Mouse (Mus musculus) frontal cortex, adult 2 months (tissue): Measurements from ENCODE around the gene Tbc1d13. TPM values are rescaled to one million over a fixed set of nuclear protein-coding genes. Genes with fewer than 3 reads are reported as not detected.

Experiments
- DNase-seq, 2 experiments: peaks; one replicate each; pipeline ENCODE4 v3.0.0; 2022; ENCODE audit warnings: low spot score in 1 of 2; ENCODE audit errors: extremely low spot score in 1 of 2
- polyA plus RNA-seq: library from polyadenylated mRNA; depleted of rRNA; stranded (reverse); fragments of >200 nt; gene quantifications from 2 replicates; pipeline ENCODE4 v1.2.3, GENCODE M21; 2012; rRNA removed

Tbc1d13 gene
- 44.3 and 45.3 TPM in 2 replicates for polyA plus RNA-seq

DNA sequence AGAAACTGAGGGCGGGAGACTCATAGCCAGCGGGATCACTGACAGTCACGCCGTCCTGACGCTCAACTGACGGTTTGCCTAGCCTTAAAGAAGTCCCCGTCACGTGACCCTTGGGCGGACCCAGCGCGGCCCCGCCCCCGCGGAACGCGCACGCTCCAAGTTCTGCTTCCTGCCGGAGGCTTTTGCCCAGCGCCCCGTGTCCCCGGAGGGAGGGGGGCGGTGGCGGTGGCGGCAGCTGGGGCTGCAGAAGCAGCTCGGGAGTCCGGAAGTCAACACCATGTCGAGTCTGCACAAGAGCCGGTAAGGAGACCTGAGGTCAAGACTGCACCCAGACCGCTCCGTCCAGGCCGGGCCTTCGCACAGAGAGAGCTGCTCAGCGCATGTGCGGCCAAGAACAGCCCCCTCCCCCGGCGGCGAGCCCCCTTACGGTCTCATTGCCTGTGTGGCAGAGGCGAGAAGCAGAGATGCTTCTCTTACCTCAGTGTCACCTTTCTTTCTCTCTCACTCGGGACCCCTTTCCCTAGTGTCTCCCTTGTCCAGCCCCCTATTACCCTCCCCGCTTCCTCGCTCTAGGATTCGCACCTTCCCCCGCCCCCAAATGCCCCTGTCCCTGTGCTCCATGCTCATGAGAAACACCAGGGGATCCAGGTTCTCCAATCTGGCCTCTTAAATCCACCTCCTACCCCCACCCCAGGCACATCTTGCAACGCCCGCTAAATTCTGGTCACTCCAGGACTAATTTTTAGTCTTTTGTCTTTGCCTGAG, at the start of gene Tbc1d13:
Gene Tbc1d13, plus strand, starts transcription at position 134 of the 765 bp plus-strand sequence.
- DNase-seq = peak; percentile 94 to 99

- no peak for DNase-seq
Measured at GRCm38 (mm10) chr2:30084113-30084512, 49.4 kb upstream of the Tbc1d13 start.

DNA sequence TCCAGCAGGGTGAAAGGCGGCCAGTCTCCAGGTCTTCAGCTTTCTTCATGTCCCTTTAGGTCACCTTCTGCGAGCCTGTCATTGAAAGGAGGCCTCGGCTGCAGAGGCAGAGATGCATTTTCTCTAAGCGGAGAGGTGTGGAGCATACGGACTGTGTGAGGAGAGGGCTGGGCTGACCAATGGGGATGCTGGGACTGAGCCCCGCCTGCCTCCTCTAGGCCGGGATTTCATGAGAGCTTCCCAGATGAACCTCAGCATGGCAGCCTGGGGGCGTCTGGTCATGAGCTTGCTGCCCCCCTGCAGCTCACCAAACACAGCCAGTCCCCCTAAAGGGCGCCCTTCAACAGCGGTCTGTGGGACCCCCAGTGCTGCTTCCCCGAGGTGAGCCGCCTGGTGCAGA, 48.9 kb upstream of the Tbc1d13 start:
- no peak for DNase-seq

DNA sequence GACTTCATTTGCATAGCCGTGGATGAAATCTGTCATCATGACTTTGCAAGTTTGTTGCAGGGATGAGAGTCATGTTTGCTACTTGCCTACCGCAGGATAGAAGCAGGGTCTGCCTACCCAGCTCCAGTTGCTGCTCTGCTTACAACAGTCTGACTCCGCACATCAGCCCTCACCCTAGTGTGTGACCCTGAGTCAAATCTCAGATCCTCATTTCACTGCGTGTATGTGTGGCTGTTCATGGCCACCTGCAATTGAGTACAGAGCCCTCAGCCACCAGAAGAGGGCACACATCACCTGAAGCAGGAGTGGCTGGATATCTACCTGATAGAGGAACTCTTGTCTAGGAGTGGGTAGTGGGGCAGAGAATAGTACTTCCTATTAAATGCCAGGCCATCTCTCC, 46.2 kb upstream of the Tbc1d13 start:
- no peak for DNase-seq

DNA sequence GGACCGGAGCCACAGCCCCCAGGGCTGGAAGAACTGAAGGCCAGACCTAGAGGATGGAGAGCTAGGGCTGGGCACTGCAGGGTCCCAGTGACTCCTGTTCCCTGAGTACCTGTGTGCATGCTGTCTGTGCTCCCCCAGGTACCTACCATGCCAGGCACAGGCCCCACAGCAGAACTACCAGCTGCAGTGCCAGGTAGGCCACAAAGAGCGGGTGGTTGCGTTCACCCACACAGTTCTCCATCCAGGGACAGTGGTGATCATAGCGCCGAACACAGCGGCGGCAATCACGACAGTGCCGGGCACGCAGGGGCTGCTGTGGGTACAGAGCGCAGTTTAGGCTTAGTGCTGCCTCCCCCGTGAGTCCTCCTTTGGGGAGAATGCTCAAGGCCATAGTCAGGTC, 42.0 kb upstream of the Tbc1d13 start:
- no peak for DNase-seq

DNA sequence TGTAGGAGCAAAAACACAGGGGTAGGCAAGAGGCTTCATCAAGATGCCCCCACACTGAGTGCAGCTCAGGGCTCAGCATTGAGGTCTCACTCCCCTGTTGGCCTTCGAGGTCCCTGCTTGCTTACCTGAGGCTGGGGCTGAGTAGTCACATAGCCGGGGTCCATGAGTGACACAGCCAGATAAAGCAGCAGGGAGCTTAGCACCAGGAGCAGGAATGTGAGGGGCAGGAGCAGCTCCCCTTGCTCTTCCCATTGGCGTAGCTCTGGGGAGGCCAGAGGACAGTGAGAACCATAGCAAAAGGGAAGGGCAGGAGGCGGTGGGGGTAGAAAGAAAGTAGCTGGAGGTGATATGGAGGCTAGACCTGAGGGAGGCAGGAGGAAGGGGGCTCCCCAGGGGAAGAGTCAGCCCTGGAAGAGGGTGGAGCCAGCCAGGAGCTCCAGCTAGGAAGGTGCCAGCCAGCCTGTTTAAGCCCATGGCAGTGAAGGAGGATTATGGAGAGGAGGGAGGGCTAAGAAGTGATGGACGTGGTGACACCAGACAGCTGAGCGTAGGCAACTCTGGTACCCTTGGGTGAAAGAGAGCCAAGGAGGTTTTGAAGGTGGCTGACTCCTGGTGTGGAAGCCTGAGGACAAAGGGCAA, 41.1 kb upstream of the Tbc1d13 start:
- DNase-seq = no peak

DNA sequence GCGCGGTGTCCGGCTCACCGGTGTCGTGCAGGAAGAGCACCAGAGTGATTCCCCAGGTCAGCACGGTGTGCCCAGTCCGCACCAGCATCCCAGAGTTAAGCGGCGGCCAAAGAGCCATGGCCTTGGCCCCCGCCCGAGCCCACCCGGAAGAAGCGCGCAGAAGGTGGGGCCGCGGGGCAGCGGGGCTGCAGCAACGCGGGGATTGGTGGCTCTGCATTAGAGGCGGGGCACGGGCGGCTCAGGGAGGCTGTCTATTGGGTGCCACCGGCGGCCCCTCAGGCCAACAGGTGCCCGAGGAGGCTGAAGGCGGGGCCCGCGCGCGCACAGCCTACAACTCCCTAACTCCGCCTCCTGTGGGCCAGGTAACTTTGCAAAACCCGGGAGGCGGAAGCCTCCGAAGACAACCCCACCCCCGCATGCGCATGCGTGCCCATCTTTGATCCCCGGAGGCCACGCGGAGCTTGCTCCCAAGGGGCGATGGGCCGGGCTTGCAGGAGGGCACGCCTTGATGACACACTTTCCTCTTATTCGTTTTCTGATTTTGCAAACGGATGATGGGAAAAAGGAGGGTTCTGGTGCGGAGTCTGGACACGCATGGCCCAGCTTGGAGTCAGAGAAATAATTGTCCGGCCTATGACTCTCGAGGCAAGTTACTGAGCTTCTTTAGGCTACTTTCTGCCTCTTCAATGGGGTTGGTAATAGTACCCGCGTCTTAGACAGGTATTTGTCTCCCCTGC, 39.9 kb upstream of the Tbc1d13 start, which contains the start of gene Zdhhc12:
Gene Zdhhc12, minus strand, starts transcription at position 178 of the 737 bp plus-strand sequence.
- DNase-seq = peak; percentile 87 to 92

- DNase-seq = no peak
Measured at GRCm38 (mm10) chr2:30094208-30094588, 39.3 kb upstream of the Tbc1d13 start.

DNA sequence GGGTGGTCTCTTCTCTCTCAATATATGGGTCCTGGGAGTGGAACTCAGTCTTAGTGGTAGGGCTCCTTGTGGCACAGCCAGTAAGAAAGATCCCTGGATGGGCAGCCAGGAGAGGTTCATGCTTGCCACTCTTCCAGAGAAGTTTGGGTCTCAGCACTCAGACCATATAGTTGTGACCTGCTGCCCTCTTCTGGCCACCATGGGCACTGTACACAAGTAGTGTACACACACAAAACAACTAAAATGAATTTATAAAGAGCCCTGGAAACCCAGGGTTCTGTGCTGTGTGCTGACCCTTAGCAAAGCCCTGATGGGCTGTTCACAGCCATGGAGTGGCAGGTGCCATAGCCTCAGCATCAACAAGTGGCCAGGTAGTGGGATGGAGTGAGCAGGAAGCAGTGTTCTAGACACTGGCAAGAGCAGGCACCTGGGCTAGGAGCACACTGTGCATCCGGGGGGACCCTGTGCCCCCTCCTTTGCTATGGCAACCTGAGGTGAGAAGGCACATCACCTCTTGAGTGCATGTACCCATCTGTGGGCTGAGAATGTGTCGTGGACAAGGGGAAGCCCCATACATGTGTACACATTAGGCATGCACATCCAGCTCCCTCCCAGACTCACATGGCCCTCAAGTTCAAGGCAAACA, 37.5 kb upstream of the Tbc1d13 start:
- DNase-seq = peak in 1 of 2 experiments; percentile 39

DNA sequence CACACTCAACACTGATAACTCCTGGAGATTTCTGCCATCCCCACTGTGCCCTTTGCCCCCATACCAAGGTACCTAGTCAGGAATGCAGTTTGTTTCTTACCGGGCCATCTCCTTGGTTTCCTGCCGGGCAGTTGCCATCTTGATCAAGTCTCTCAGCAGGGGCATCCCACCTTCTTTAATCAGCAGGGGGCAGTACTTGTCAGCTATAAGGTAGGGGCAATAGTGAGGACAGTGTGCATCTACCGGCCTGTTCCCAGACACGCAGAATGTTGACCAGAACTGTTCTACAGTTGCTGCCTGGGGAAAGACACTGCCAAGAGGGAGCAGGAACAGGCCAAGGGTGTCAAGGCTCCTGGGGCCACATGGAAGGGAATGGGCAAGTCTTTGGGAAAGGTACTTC, 33.3 kb upstream of the Tbc1d13 start:
- no peak for DNase-seq

DNA sequence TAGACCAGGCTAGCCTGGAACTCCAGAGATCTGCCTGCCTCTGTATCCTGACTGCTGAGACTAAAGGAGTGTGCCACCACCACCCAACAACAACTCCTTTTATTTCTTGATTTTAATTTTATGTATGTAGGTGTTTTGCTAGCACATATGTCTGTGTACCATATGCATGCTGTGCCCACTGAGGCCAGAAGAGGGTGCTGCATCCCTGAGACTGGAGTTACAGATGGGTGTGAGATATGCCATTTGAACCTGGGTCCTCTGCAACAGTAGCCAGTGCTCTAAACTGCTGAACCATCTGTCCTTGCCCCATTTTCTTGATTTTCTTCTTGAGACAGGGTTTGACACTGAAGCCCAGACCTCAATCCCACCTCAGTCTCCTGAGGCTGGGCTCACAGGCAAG, 27.2 kb upstream of the Tbc1d13 start:
- peak in 1 of 2 experiments; percentile 58 for DNase-seq

DNA sequence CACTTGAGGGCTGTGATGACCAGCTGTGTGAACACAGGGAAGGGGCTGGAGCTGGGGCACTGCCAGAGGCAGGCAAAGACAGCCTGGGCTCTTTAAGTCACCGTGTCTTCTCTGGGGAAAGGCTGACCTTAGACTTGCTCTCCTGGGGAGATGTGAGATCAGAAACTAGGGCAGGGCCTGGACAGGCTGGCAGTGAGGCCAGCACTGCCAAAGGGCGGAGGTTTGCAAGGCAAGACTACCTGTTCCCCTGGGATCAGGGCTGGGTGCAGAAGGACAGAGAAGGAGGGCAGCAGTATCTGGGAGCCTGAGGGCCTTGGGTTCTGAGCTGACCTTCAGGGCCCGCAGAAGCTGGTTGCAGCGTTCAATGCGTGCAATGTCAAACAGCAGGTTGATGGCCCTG, 25.9 kb upstream of the Tbc1d13 start:
- DNase-seq = no peak

- no peak for DNase-seq
Measured at GRCm38 (mm10) chr2:30108260-30108659, 25.3 kb upstream of the Tbc1d13 start.

GRCm38 (mm10) chr2:30111500-30111899, 22.0 kb upstream of the Tbc1d13 start:
- no peak for DNase-seq

- no peak for DNase-seq
Measured at GRCm38 (mm10) chr2:30112564-30112963, 21.0 kb upstream of the Tbc1d13 start.

GRCm38 (mm10) chr2:30119641-30120051, 13.9 kb upstream of the Tbc1d13 start:
- peak; percentile 69 to 82 for DNase-seq

- no peak for DNase-seq
Measured at GRCm38 (mm10) chr2:30120269-30120668, 13.3 kb upstream of the Tbc1d13 start.

GRCm38 (mm10) chr2:30122766-30123165, 10.8 kb upstream of the Tbc1d13 start:
- DNase-seq = no peak

- DNase-seq = no peak
Measured at GRCm38 (mm10) chr2:30123729-30124471, 9.6 kb upstream of the Tbc1d13 start.
